Mouse (Mus musculus) thymus, postnatal 25 days (tissue): ENCODE data around the gene Ccdc107.

ENCODE experiments used
- DNase-seq: peaks from one replicate; pipeline ENCODE4 v3.0.0; 2022

Ccdc107 gene

DNA sequence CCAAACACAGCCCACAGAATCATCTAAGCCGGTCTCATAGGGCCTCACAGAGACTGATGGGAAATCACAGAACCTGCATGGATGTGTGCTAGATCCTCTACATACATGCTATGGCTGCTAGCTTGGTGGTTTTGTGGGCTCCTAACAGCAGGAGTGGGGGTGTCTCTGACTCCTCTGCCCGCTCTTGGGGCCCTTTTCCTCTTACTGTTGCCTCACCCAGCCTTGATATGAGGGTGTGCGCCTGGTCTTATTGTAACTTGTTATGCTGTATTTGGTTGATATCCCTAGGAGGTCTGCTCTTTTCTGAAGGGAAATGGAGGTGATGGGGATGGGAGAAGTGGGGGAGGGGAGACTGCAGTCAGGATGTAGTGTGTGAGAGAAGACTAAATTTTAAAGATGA lies 3.1 kb upstream of the Ccdc107 start:
- DNase-seq, result no peak

DNA sequence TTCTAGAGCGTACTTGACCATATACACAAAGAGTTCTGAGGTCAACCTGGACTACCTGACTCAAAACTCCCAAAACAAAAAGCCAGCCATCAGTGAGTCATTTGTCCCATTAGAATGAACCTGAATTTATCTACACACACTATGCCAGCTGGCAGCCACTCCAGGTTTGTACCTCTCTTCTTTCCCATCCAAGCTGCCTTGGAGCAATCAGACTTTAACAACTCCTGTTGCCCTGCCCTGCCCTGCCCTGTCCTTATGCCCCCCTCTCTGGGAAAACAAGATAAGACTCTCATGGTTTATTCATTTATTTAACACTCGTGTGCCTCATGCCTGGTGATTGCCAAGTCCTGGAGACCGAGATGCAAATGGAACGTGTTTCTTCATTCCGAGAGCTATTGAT lies 1.9 kb upstream of the Ccdc107 start:
- DNase-seq, result no peak

DNA sequence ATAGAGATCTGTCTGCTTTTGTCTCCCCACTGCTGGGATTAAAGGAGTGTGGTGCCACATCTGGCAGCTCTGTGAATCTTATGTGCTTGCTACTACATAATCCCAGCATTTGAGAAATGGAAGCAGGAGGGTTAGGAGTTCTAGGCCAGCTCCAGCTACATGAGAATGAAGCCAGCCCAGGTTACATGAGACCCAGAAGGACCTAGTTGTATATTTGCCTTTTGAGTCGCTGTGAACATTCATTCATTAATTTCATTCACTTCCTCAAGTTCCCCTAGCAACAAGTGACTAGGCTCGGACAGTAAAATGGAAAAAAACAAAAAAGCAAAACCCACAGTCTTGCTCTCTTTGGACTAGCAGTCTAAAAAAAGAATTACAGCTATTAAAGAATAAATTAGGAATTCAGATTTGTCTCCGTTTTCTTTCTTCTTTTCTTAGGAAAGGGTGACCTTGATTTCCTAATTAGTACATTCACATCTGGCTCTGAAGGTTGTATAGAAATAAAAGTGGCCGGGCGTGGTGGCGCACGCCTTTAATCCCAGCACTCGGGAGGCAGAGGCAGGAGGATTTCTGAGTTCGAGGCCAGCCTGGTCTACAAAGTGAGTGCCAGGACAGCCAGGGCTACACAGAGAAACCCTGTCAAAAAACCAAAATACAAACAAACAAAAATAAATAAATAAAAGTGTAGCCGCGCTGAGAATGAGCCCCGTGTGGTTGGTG lies 439 bp upstream of the Ccdc107 start:
- no peak for DNase-seq

GRCm38 (mm10) chr4:43493186-43493845 lies 616 bp downstream of the Ccdc107 start:
- DNase-seq, result peak; percentile 99

DNA sequence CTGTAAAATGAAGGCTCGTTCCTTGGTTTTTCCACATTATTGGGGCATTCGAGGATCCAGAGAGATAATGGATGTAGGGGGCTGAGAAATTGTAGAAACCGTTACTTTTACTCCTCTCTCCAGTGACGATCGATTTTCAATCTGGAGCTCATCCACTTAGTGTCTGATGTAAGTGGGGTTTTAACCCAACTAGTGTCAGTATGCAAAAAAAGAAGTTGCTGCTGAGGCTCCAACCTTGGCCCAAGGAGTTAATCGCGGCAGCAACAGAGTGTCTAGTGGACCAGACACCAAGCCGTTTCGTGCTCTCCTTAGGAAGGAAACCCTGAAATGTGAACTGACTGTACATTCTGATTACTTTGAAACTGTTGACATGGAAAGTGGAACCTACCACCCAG lies 1.1 kb downstream of the Ccdc107 start:
- DNase-seq, result no peak

DNA sequence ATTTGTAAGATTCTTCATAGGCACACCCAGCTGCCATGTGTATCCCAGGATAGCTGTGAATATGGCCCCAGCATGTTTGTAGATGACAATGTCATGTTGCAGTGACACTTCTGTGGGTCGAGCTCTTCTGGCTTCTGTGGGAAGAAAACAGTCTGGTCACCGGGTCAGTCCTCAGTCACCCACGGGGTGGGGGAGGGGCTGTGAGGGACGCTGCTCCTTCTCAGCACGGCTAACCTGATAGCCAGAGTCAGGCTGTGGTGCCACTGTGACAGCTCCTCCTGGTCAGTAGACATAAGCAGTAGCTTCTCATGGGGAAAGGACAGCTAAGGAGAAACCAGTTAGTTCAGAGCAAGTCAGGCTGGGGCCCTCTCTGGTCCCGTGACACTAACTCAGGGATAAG lies 3.9 kb downstream of the Ccdc107 start:
- DNase-seq, result no peak

DNA sequence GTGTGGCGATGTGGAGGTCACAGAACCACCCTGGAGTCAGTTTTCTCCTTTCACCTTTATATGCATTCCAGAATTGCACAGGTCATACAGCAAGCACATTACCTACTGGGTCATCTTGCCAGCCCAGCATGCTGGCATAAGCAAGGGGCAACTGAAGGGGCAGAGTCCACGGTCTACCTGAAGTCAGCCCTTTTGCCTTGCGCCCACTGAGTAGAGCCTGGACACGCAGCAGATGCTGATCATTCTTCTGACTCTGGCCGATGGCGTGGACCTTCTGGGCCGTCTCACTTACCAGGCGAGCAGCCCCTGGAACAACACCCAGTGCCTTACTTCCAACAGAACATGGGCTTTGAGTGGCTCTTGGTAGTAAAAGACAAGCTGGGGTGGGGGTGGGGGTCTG lies 4.7 kb downstream of the Ccdc107 start:
- DNase-seq, result no peak

- DNase-seq, result no peak
Measured at GRCm38 (mm10) chr4:43497946-43498345, 5.2 kb downstream of the Ccdc107 start.

DNA sequence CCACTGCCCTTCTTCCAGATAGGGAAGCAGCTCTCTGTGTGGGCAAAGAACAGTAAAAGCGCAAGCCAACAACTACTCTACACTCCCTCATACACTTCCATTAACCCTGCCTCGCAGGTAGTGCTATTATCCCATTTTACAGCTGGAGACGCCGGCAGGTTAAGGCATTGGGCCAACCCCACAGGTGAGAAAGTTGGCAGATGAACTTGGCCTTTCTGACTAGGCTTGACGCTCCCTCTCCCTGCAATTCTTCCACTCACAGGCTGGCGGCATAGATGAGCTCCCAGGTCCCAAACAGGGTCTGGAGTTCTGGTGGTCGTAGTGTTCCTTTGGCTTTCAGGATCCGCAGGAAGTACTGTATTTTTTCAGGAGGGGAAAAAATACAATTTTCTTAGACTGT lies 6.3 kb downstream of the Ccdc107 start:
- DNase-seq, result peak; percentile 70

DNA sequence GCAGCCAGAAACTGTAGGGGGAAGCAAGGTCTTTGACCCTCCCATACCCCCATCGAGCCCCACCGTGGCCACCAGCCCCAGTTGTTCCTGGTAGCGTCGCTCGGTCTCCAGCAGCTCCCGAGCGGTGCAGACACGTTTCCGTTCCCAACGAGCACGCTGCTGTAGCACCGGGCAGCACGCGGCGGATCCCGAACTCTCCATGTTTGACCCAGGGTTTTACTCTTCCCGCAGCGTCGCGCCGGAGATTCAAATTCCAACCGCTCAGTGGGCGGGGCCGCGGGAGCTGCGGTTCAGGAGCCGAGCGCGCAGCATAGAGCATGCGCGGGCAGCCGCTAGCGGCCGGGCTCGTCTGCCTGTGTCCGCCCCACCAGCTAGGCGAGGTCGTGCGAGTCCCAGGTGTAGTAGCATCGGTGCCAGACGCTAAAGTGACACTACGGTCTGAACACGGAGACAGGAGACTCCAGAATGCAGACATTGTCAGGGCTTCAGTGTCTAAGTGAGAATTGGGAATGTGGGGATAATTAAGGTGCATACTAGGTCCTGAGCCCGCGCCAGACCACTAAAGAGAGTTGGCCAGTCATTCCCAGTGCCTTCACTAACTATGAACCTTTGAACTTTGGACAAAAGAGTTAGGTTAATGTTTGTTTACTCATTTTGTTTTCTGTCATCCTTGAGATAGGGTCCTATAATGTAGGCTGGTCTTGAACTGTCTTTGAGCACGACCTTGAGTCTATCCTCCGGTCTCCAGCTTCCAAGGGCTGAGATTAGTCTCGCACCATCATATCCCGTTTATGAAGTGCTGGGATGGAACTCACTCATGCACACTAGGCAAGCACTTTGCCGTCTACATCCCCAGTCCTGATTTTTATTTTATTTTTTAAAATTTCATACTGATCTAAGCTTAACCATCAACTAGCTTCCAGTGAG lies 7.0 kb downstream of the Ccdc107 start, which contains the start of gene Arhgef39:
Arhgef39 (minus strand) TSS at position 289 of the 927 bp plus-strand sequence.
- DNase-seq, result peak; percentile 82

DNA sequence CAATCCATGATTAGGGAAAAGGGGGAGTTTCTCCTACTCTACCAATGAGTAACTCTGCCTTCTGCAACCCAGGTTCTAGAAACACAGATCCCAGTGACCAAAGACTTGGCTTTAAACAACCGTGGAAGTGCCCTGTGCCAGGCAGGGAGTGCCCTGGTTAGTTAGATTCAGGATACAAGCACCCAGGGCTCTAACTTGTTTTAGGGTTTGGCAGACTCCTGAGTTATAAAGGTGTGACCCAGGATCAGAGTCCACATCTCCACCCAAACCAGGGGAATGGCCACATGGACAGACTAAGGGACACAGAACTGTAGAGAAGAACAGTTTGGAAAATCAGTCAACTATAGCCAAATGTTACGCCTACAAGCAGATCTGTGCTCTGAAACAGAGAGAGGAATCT lies 10.3 kb downstream of the Ccdc107 start:
- DNase-seq, result no peak

- no peak for DNase-seq
Measured at GRCm38 (mm10) chr4:43503506-43503905, 10.8 kb downstream of the Ccdc107 start.

- no peak for DNase-seq
Measured at GRCm38 (mm10) chr4:43504269-43504668, 11.6 kb downstream of the Ccdc107 start.

- DNase-seq, result no peak
Measured at GRCm38 (mm10) chr4:43506074-43506473, 13.4 kb downstream of the Ccdc107 start.

GRCm38 (mm10) chr4:43506536-43507185 lies 14.0 kb downstream of the Ccdc107 start, which contains the start of gene Car9:
TSS of gene Car9 (plus strand) at chr4:43506966.
- DNase-seq, result no peak

- no peak for DNase-seq
Measured at GRCm38 (mm10) chr4:43507938-43508665, 15.4 kb downstream of the Ccdc107 start.

DNA sequence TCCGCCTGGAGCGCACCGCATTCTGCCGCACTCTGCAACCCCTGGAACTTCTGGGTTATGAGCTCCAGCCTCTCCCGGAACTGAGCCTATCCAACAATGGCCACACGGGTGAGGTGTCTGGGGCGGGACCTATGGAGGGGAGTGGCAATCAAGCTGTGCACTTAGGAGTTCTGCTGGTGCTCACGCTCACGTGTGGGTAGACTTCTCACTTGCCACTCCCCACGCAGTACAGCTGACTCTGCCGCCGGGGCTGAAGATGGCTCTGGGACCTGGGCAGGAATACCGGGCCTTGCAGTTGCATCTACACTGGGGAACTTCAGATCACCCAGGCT lies 15.9 kb downstream of the Ccdc107 start:
- DNase-seq, result peak; percentile 74

DNA sequence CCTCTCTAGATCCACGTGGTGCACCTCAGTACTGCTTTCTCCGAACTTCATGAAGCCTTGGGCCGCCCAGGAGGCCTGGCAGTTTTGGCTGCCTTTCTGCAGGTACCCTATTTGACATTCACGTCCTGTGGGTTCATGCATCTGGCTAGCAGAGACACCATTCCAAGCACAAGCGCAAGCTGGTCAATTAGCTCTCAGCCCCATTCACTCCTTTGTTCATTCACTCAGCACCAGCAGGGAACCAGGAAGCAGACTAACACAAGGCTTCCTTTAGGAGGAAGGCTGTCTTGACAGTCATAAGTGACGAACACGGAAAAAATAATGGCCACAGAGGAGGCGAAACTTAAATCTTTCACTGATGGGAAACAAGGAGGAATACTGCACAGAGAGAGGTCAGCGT lies 16.4 kb downstream of the Ccdc107 start:
- DNase-seq, result no peak

- DNase-seq, result no peak
Measured at GRCm38 (mm10) chr4:43511675-43512454, 19.2 kb downstream of the Ccdc107 start.

- DNase-seq, result no peak
Measured at GRCm38 (mm10) chr4:43512653-43513052, 20.0 kb downstream of the Ccdc107 start.

- DNase-seq, result no peak
Measured at GRCm38 (mm10) chr4:43513300-43513699, 20.6 kb downstream of the Ccdc107 start.
